Mouse (Mus musculus) heart, postnatal 10 days (tissue): ENCODE measurements at regions not wholly inside any gene's neighbourhood (a gene's known extent, or its start where the extent isn't known, plus 50 kb on each side); places are given as distances from the start of the nearest gene placed in this dataset.

Experiments
- DNase-seq, 2 experiments: peaks; one replicate each; pipeline ENCODE4 v3.0.0; 2021
- intact Hi-C: fragments of 180-260 bp; cut with DNase I; formaldehyde crosslinking; loops from one replicate; pipeline ENCODE4 v1.15.1; 2025

GRCm38 (mm10) chr10:87719978-87720377 is 138.1 kb upstream of the Igf1 start:
- intact Hi-C loops = no loop called here
- DNase-seq = no peak

GRCm38 (mm10) chr10:87722244-87722643 is 135.8 kb upstream of the Igf1 start:
- intact Hi-C loops = no loop called here
- DNase-seq = no peak

- intact Hi-C loops = no loop called here
- no peak for DNase-seq
Measured at GRCm38 (mm10) chr10:87732658-87733057, 125.4 kb upstream of the Igf1 start.

- intact Hi-C loops = no loop called here
- peak in 1 of 2 experiments; percentile 9 for DNase-seq
Measured at GRCm38 (mm10) chr10:87733241-87733640, 124.8 kb upstream of the Igf1 start.

GRCm38 (mm10) chr10:87740323-87740722 is 117.7 kb upstream of the Igf1 start:
- DNase-seq = peak; percentile 14 to 32
- intact Hi-C loops = no loop called here

- DNase-seq = no peak
- intact Hi-C loops = no loop called here
Measured at GRCm38 (mm10) chr10:87742766-87743165, 115.3 kb upstream of the Igf1 start.

GRCm38 (mm10) chr10:87747846-87748552 is 110.1 kb upstream of the Igf1 start:
- intact Hi-C loops = no loop called here
- no peak for DNase-seq

- no peak for DNase-seq
- intact Hi-C loops = no loop called here
Measured at GRCm38 (mm10) chr10:87748631-87749193, 109.4 kb upstream of the Igf1 start.

GRCm38 (mm10) chr10:87750321-87750720 is 107.7 kb upstream of the Igf1 start:
- DNase-seq = no peak
- intact Hi-C loops = no loop called here

GRCm38 (mm10) chr10:87750972-87751371 is 107.1 kb upstream of the Igf1 start:
- intact Hi-C loops = no loop called here

GRCm38 (mm10) chr10:87752117-87752516 is 105.9 kb upstream of the Igf1 start:
- no peak for DNase-seq
- intact Hi-C loops = no loop called here

More at GRCm38 (mm10) chr10:87750972-87751371, 107.1 kb upstream of the Igf1 start:
- no peak for DNase-seq

GRCm38 (mm10) chr10:87753483-87753882 is 104.6 kb upstream of the Igf1 start:
- intact Hi-C loops = no loop called here

GRCm38 (mm10) chr10:87761528-87762030 is 96.5 kb upstream of the Igf1 start:
- no peak for DNase-seq
- intact Hi-C loops = no loop called here

More at GRCm38 (mm10) chr10:87753483-87753882, 104.6 kb upstream of the Igf1 start:
- DNase-seq = no peak

GRCm38 (mm10) chr10:87787521-87787920 is 70.5 kb upstream of the Igf1 start:
- intact Hi-C loops = no loop called here
- peak; percentile 62 to 63 for DNase-seq

GRCm38 (mm10) chr10:87792346-87792745 is 65.7 kb upstream of the Igf1 start:
- intact Hi-C loops = no loop called here
- DNase-seq = no peak

GRCm38 (mm10) chr10:87803936-87804791 is 53.9 kb upstream of the Igf1 start:
- peak; percentile 46 for DNase-seq
- intact Hi-C loops = no loop called here

GRCm38 (mm10) chr10:87804792-87805082 is 53.3 kb upstream of the Igf1 start:
- intact Hi-C loops = no loop called here
- no peak for DNase-seq
